Mouse (Mus musculus) hindbrain, embryonic 12.5 days (tissue): Measurements from ENCODE around the gene Wnt11. TPM values are rescaled to one million over a fixed set of nuclear protein-coding genes. Genes with fewer than 3 reads are reported as not detected.

Experiments used
- ATAC-seq: fragments of 200-750 bp; cut with Nextera tagmentation; 2 replicates; pipeline ENCODE4 v1.8.0; 2017; ENCODE audit warnings: moderate TSS enrichment; ENCODE audit not compliant: low FRiP score
- H3K27ac ChIP-seq: fragments of 300-500 bp; sonication (generic); 2 replicates; pipeline ENCODE4 v1.5.1; 2016; ENCODE audit warnings: mild to moderate bottlenecking
- H3K27me3 ChIP-seq: fragments of 300-500 bp; sonication (generic); 2 replicates; pipeline ENCODE4 v1.6.1; 2016; ENCODE audit warnings: mild to moderate bottlenecking
- H3K36me3 ChIP-seq: fragments of 300-500 bp; sonication (generic); 2 replicates; pipeline ENCODE4 v1.6.1; 2016; ENCODE audit warnings: mild to moderate bottlenecking
- H3K4me1 ChIP-seq: fragments of 300-500 bp; sonication (generic); 2 replicates; pipeline ENCODE4 v1.6.1; 2016
- H3K4me2 ChIP-seq: fragments of 300-500 bp; sonication (generic); replicated peaks from 2 replicates; pipeline ENCODE4 v1.6.1; 2016; ENCODE audit warnings: mild to moderate bottlenecking
- H3K4me3 ChIP-seq: fragments of 300-500 bp; sonication (generic); 2 replicates; pipeline ENCODE4 v1.5.1; 2016; ENCODE audit warnings: mild to moderate bottlenecking
- H3K9ac ChIP-seq: fragments of 300-500 bp; sonication (generic); 2 replicates; pipeline ENCODE4 v1.6.1; 2016; ENCODE audit warnings: mild to moderate bottlenecking, moderate library complexity
- H3K9me3 ChIP-seq: fragments of 300-500 bp; sonication (generic); replicated peaks from 2 replicates; pipeline ENCODE4 v1.6.1; 2016; ENCODE audit warnings: mild to moderate bottlenecking
- WGBS: fragments of 180-500 bp; shearing (Covaris S2); methylation state at CpG from one replicate; pipeline ENCODE4 v1.1.7; 2016; 5-methylcytosine and 5-hydroxymethylcytosine counted together
- polyA plus RNA-seq: library from polyadenylated mRNA; unstranded; fragments of >200 nt; fragmentation: Nextera tagmentation; extraction: Ambion mirVana; gene quantifications from 2 replicates; pipeline ENCODE4 v1.2.1, GENCODE M21; 2016

Wnt11 gene
- polyA plus RNA-seq, 1 experiment from 2014 or later = 14.7 TPM

- Histone ChIP-seq H3K9me3 (no peaks in the 10 kb centered on the region), H3K9ac (no peak overlapping the region), H3K27me3 (no peaks in the 10 kb centered on the region), H3K4me3 (no peak overlapping the region), H3K4me2 (no peak overlapping the region), H3K27ac (no peak overlapping the region), H3K36me3 (no peaks in the 10 kb centered on the region), H3K4me1 (peaks cover 12% of the 10 kb centered on the region)
- 60% methylated on average over 10 of the region's 10 CpGs for WGBS
- ATAC-seq = no peak
Observed at GRCm38 (mm10) chr7:98895501-98896095, 60.7 kb downstream of the Wnt11 start.

GRCm38 (mm10) chr7:98897323-98897722 lies 62.4 kb downstream of the Wnt11 start:
- Histone ChIP-seq H3K9ac (no peak overlapping the region), H3K4me2 (no peak overlapping the region), H3K4me1 (peaks cover 11% of the 10 kb centered on the region), H3K27ac (no peak overlapping the region), H3K4me3 (no peak overlapping the region), H3K9me3 (no peaks in the 10 kb centered on the region; the same call in 1 of the 2 replicates), H3K27me3 (no peaks in the 10 kb centered on the region), H3K36me3 (no peaks in the 10 kb centered on the region)
- ATAC-seq = no peak
- 95% methylated on average over 8 of the region's 8 CpGs for WGBS

DNA sequence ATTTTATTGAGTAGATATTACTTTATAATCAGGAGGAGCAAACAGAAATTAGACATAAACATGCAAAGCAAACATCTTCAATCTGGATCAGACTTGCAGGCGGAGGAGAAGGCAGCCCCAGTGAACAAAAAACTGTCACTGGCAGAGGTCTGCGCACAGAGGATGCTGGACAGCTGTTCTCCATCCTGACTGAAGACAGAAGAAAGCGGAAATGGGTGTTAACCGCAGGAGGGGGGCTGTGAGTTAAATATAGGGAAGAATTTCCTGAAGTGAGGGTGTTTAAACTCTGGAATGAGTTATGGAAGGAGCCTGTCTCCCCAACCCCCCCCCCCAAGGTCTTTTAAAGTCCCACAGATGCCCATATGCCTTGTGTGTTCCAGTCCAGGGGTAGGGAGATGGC lies 64.9 kb downstream of the Wnt11 start:
- no peak overlapping the region for H3K9ac ChIP-seq
- H3K27me3 ChIP-seq = no peaks in the 10 kb centered on the region
- no peaks in the 10 kb centered on the region for H3K36me3 ChIP-seq
- no peak for ATAC-seq
- no peak overlapping the region for H3K27ac ChIP-seq
- peaks cover 9% of the 10 kb centered on the region for H3K4me1 ChIP-seq
- no peak overlapping the region for H3K4me2 ChIP-seq
- H3K4me3 ChIP-seq = no peak overlapping the region
- no peaks in the 10 kb centered on the region; the same call in 1 of the 2 replicates for H3K9me3 ChIP-seq
- 75% methylated on average over 4 of the region's 4 CpGs for WGBS

- no peaks in the 10 kb centered on the region for H3K27me3 ChIP-seq
- H3K36me3 ChIP-seq = no peaks in the 10 kb centered on the region
- no peak overlapping the region for H3K4me2 ChIP-seq
- H3K4me1 ChIP-seq = peaks cover 13% of the 10 kb centered on the region; the same call in 1 of the 2 replicates
- H3K4me3 ChIP-seq = no peak overlapping the region
- WGBS = 96% methylated on average over 1 of the region's 1 CpGs
- H3K9me3 ChIP-seq = no peaks in the 10 kb centered on the region; the same call in 1 of the 2 replicates
- H3K27ac ChIP-seq = no peak overlapping the region
- H3K9ac ChIP-seq = no peak overlapping the region
- ATAC-seq = no peak
Observed at GRCm38 (mm10) chr7:98901120-98901519, 66.2 kb downstream of the Wnt11 start.

DNA sequence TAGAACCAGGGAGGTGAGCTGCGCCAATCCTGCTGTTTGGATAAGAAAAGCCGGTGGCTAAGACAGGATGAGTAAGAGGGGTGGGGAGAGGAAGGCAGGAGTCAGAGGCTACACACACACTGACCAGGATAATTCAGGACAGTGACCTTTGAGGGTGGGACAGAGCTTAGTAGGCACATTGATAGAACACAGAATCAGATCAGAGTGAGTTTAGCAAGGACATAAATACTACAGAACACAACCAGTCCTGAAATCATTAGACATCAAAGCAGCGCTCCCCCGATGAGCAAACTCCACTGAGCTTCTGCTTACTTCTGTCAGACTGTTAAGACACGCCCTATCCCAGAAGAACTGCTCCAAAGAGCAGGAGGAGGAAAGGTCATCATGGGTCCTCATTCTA lies 69.0 kb downstream of the Wnt11 start:
- Histone ChIP-seq H3K4me1 (peaks cover 13% of the 10 kb centered on the region; the same call in 1 of the 2 replicates), H3K36me3 (no peaks in the 10 kb centered on the region), H3K27ac (no peak overlapping the region), H3K4me2 (no peak overlapping the region), H3K27me3 (no peaks in the 10 kb centered on the region), H3K4me3 (no peak overlapping the region), H3K9ac (no peak overlapping the region), H3K9me3 (no peaks in the 10 kb centered on the region; the same call in 1 of the 2 replicates)
- ATAC-seq = no peak
- 62% methylated on average over 5 of the region's 5 CpGs for WGBS

Other genes with a start within 250 kb of the Wnt11 start
- 41.9 and 45.0 TPM in 2 replicates for gene Emsy, start 178.3 kb upstream of the Wnt11 start, polyA plus RNA-seq
- 73.1 and 78.2 TPM in 2 replicates for gene Thap12, start 132.0 kb upstream of the Wnt11 start, polyA plus RNA-seq